Mouse (Mus musculus) testis, adult 2 months (tissue): ENCODE data around the gene Angel2.

Source experiments
- CTCF ChIP-seq: fragments of 200-500 bp; IDR thresholded peaks from 2 replicates; pipeline ENCODE4 v1.5.1; 2012; ENCODE audit warnings: low read depth, mild to moderate bottlenecking, inconsistent platforms, low read length, moderate library complexity; ENCODE audit not compliant: control insufficient read depth, insufficient read depth, insufficient replicate concordance
- POLR2A ChIP-seq: fragments of 200-500 bp; IDR thresholded peaks from 2 replicates; pipeline ENCODE4 v1.6.1; 2012; ENCODE audit warnings: low read depth, mild to moderate bottlenecking, inconsistent platforms, low read length, moderate library complexity; ENCODE audit not compliant: control insufficient read depth

DNA sequence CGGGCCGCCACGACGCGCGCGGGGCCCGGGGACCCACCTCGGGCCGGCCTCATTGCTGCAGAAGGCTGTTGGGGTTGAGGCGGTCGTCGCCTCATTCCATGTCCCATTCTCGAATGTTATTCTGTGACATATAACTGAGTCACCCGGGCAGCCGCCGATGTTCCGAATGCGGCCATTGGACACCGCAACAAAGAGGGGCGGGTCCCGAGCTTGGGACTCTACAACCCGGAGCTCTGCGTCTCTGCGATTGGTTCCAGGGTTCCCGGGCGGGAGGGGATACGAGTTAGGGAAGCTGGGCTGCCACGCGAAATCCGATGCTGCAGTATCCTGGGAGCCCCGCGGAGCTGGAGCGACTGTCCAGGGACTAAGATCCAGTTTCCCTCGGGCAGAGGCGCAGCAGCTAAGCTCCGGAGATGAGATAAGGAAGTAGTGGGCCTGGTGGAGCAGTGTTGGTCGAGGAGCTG lies 54.2 kb downstream of the Angel2 start, which contains the start of gene Vash2:
- no peak for TF ChIP-seq CTCF
- peak; percentile 42; the same call in 1 of the 2 replicates for TF ChIP-seq POLR2A
